In the genomic region with DNA sequence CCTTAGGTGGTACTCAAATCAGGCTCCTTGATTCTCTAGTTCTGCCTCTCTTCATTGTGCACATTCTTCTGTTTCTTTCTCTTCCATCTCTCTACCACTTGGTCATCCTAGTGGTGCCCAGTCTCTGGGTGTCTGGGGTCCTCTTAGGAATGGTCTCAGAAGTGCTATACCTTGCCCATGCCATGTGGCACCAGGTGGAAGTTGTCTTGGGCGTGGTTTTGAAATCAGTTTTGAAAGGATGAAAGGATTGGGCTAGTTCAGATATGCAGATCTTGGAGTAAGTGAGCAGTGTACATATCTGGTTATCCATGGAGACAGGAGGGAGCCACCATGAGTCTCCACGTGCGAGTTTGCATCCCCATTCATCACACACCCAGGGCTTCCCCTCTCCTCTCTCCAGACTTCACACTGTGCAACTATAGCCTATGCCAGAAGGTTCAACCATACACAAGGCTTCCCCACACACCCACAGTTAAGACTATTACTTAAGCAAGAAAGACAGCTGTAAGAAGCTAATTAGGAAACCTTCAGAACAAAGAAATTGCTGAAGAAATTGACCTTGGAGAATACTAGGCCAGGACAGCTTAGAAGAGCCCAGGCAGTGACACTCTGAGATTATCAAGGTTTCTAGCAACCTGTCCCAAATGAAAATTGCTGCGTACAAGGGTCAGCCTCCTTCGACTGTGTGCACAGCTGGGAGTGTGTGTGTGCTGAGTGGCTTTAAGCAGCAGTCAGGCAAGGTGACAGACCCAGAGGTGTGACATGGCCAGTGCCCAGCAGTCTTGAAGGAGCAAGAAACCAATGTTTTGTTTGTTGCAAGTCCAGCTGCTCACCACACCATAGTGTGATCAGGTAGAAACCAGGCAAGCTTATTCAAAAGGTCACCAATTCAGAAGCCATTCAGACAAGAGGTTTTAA, we compare ENCODE assay signal across 10 mouse cellular contexts. TPM values are rescaled to one million over a fixed set of nuclear protein-coding genes. Genes with fewer than 3 reads are reported as not detected.
A peak's percentile ranks its signal among the peaks of the same experiment; 100 is the strongest.
DNase-seq lines count a peak whose midpoint lies in the region; ATAC-seq and TF ChIP-seq lines count a peak whose summit lies in the region.
"Had no signal": no experiment of that assay in that cellular context is flagged by ENCODE, and none has a peak within 500 bp of the region (broad histone marks: within the 10 kb centered on the region; RNA-seq: fewer than 3 reads in every experiment).

No protein-coding gene starts in this region.

- DNase-seq in embryo, embryonic 9.5 days (ENCODE audit: extremely low spot score): peak; percentile 31
- no peak for DNase-seq in embryo, embryonic 10 days (ENCODE audit: low spot score)
- DNase-seq in midbrain, embryonic 10.5 days (ENCODE audit: low spot score): peak; percentile 25
- peak; percentile 57 for DNase-seq in stomach, postnatal 0 days (ENCODE audit: low spot score)
- no peak for DNase-seq in layer of hippocampus, adult 2 months (ENCODE audit: low spot score in 2 of 2)
- DNase-seq in kidney, adult 11 months: no peak
- DNase-seq: cerebellum, postnatal 14 days; gastrocnemius, postnatal 36 days had no signal

- no peak overlapping the region for H3K27ac ChIP-seq in midbrain, embryonic 10.5 days (replicated peaks)
- no peak overlapping the region for H3K27ac ChIP-seq in midbrain, embryonic 16.5 days (ENCODE audit: low read length)
- H3K27ac ChIP-seq in limb, embryonic 15.5 days: 0 out of 2 replicates have a peak overlapping the region, but pooled peaks have one; percentile 44
- H3K27ac ChIP-seq in stomach, postnatal 0 days (replicated peaks): peak overlapping the region; percentile 49
- no peak overlapping the region; the same call in 1 of the 2 replicates for H3K27ac ChIP-seq in layer of hippocampus, adult 2 months

- no peak overlapping the region for H3K9ac ChIP-seq in midbrain, embryonic 16.5 days (ENCODE audit: low read depth, low read length)
- no peak overlapping the region for H3K9ac ChIP-seq in limb, embryonic 15.5 days
- no peak overlapping the region for H3K9ac ChIP-seq in stomach, postnatal 0 days (ENCODE audit: low read length)

- no peak for TF ChIP-seq EP300 in stomach, postnatal 0 days (optimal IDR thresholded peaks at IDR 0.05)

- H3K27me3 ChIP-seq in midbrain, embryonic 10.5 days (ENCODE audit: low read depth, poor library complexity, severe bottlenecking): no peaks in the 10 kb centered on the region
- no peaks in the 10 kb centered on the region for H3K27me3 ChIP-seq in midbrain, embryonic 16.5 days (ENCODE audit: control insufficient read depth, insufficient read depth, low read depth, low read length)
- H3K27me3 ChIP-seq in limb, embryonic 15.5 days: no peaks in the 10 kb centered on the region
- H3K27me3 ChIP-seq in stomach, postnatal 0 days (ENCODE audit: control insufficient read depth, insufficient read depth, low read length): no peaks in the 10 kb centered on the region

- ATAC-seq in midbrain, embryonic 16.5 days: no peak
- ATAC-seq in limb, embryonic 15.5 days (ENCODE audit: insufficient number of reproducible peaks, low FRiP score, low TSS enrichment, low read depth): no peak
- ATAC-seq in stomach, postnatal 0 days (ENCODE audit: low FRiP score, low TSS enrichment): peak; percentile 61; the same call in 1 of the 2 replicates

- no peaks in the 10 kb centered on the region for H3K9me3 ChIP-seq in midbrain, embryonic 10.5 days (replicated peaks)
- no peaks in the 10 kb centered on the region for H3K9me3 ChIP-seq in midbrain, embryonic 16.5 days (replicated peaks; ENCODE audit: control insufficient read depth, low read length, poor library complexity, severe bottlenecking)
- H3K9me3 ChIP-seq in limb, embryonic 15.5 days: no peaks in the 10 kb centered on the region
- H3K9me3 ChIP-seq in stomach, postnatal 0 days (ENCODE audit: control insufficient read depth, low read length): no peaks in the 10 kb centered on the region

- H3K4me3 ChIP-seq in midbrain, embryonic 10.5 days: no peak overlapping the region
- no peak overlapping the region for H3K4me3 ChIP-seq in midbrain, embryonic 16.5 days (ENCODE audit: low read depth, low read length)
- H3K4me3 ChIP-seq in limb, embryonic 15.5 days: no peak overlapping the region
- H3K4me3 ChIP-seq in stomach, postnatal 0 days (ENCODE audit: low read depth, low read length): no peak overlapping the region
- no peak overlapping the region for H3K4me3 ChIP-seq in layer of hippocampus, adult 2 months

- no peaks in the 10 kb centered on the region for H3K4me1 ChIP-seq in midbrain, embryonic 10.5 days
- no peaks in the 10 kb centered on the region for H3K4me1 ChIP-seq in midbrain, embryonic 16.5 days (ENCODE audit: control insufficient read depth, insufficient read depth, low read length)
- peaks cover 9% of the 10 kb centered on the region; the same call in 1 of the 2 replicates for H3K4me1 ChIP-seq in limb, embryonic 15.5 days
- no peaks in the 10 kb centered on the region for H3K4me1 ChIP-seq in stomach, postnatal 0 days (replicated peaks; ENCODE audit: control insufficient read depth, insufficient read depth)

- TF ChIP-seq CTCF in stomach, postnatal 0 days (IDR thresholded peaks at IDR 0.05; ENCODE audit: low read depth): no peak
- TF ChIP-seq CTCF in layer of hippocampus, adult 2 months (conservative IDR thresholded peaks at IDR 0.05): no peak

- H3K4me2 ChIP-seq in midbrain, embryonic 16.5 days (ENCODE audit: low read length): no peak overlapping the region
- H3K4me2 ChIP-seq in limb, embryonic 15.5 days: no peak overlapping the region
- H3K4me2 ChIP-seq in stomach, postnatal 0 days (replicated peaks; ENCODE audit: low read depth): no peak overlapping the region

- WGBS in midbrain, embryonic 10.5 days: 40% methylated on average over 5 of the region's 5 CpGs
- WGBS in midbrain, embryonic 16.5 days: 43% methylated on average over 5 of the region's 5 CpGs
- 47% methylated on average over 5 of the region's 5 CpGs for WGBS in limb, embryonic 15.5 days
- WGBS in stomach, postnatal 0 days: 26% methylated on average over 5 of the region's 5 CpGs

- peaks cover 49% of the 10 kb centered on the region for H3K36me3 ChIP-seq in midbrain, embryonic 10.5 days
- H3K36me3 ChIP-seq in midbrain, embryonic 16.5 days (ENCODE audit: control insufficient read depth, insufficient read depth, low read length): peaks cover 19% of the 10 kb centered on the region
- H3K36me3 ChIP-seq in limb, embryonic 15.5 days: peaks cover 44% of the 10 kb centered on the region
- peaks cover 19% of the 10 kb centered on the region for H3K36me3 ChIP-seq in stomach, postnatal 0 days (ENCODE audit: control insufficient read depth, insufficient read depth, low read length)

RNA-seq across cellular contexts. Expression of a gene that starts 12.3 kb away (rescaled TPM):
- polyA plus RNA-seq in midbrain, embryonic 10.5 days (2016; fragmentation: Nextera tagmentation; extraction: Ambion mirVana): 564 and 647 TPM in 2 replicates
- 325 and 344 TPM in 2 replicates for polyA plus RNA-seq in midbrain, embryonic 16.5 days (2015; fragmentation: Nextera tagmentation; extraction: Ambion mirVana)
- polyA plus RNA-seq in limb, embryonic 15.5 days (2015; fragmentation: Nextera tagmentation; extraction: Ambion mirVana): 616 and 815 TPM in 2 replicates
- 610 and 623 TPM in 2 replicates for polyA plus RNA-seq in stomach, postnatal 0 days (2015; fragmentation: Nextera tagmentation; extraction: Ambion mirVana)
- total RNA-seq in layer of hippocampus, adult 2 months (2021): 100 to 1,000 TPM; 372 to 388 TPM

RNA-seq across cellular contexts. Expression of a gene that starts 25.7 kb away (rescaled TPM):
- polyA plus RNA-seq in midbrain, embryonic 10.5 days (2016; fragmentation: Nextera tagmentation; extraction: Ambion mirVana): 503 and 508 TPM in 2 replicates
- 556 and 565 TPM in 2 replicates for polyA plus RNA-seq in midbrain, embryonic 16.5 days (2015; fragmentation: Nextera tagmentation; extraction: Ambion mirVana)
- 365 and 428 TPM in 2 replicates for polyA plus RNA-seq in limb, embryonic 15.5 days (2015; fragmentation: Nextera tagmentation; extraction: Ambion mirVana)
- 264 and 345 TPM in 2 replicates for polyA plus RNA-seq in stomach, postnatal 0 days (2015; fragmentation: Nextera tagmentation; extraction: Ambion mirVana)
- 100 to 1,000 TPM; 276 to 307 TPM for total RNA-seq in layer of hippocampus, adult 2 months (2021)

Comparison
In these comparisons a context has a peak if more than half of its experiments do, and no peak if none do; other contexts are left out.
1. DNase-seq: peak in embryo, embryonic 9.5 days (single experiment), midbrain, embryonic 10.5 days (single experiment) and stomach, postnatal 0 days (single experiment); none in embryo, embryonic 10 days (single experiment), layer of hippocampus, adult 2 months (0 of 2) and kidney, adult 11 months (single experiment).
2. H3K27ac ChIP-seq: peak in limb, embryonic 15.5 days (single experiment) and stomach, postnatal 0 days (single experiment); none in midbrain, embryonic 10.5 days (single experiment), midbrain, embryonic 16.5 days (single experiment) and layer of hippocampus, adult 2 months (single experiment).